Mouse (Mus musculus) lung, embryonic 16.5 days (tissue): ENCODE results near the gene 1700021F05Rik. TPM values are rescaled to one million over a fixed set of nuclear protein-coding genes. Genes with fewer than 3 reads are reported as not detected.
A peak's percentile ranks its signal among the peaks of the same experiment; 100 is the strongest.

Source experiments
- ATAC-seq: fragments of 200-750 bp; cut with Nextera tagmentation; 2 replicates; pipeline ENCODE4 v1.8.0; 2017; ENCODE audit warnings: low read depth, mild to moderate bottlenecking, moderate library complexity
- H3K27ac ChIP-seq: fragments of 300-500 bp; sonication (generic); 2 replicates; pipeline ENCODE4 v1.5.1; 2014; ENCODE audit warnings: mild to moderate bottlenecking, control low read depth, low read length
- H3K27me3 ChIP-seq: fragments of 300-500 bp; sonication (generic); 2 replicates; pipeline ENCODE4 v1.6.1; 2014; ENCODE audit warnings: low read depth, low read length, mixed read lengths; ENCODE audit not compliant: control insufficient read depth, insufficient read depth
- H3K36me3 ChIP-seq: fragments of 300-500 bp; sonication (generic); 2 replicates; pipeline ENCODE4 v1.6.1; 2014; ENCODE audit warnings: low read length; ENCODE audit not compliant: control insufficient read depth, insufficient read depth
- H3K4me1 ChIP-seq: fragments of 300-500 bp; sonication (generic); replicated peaks from 2 replicates; pipeline ENCODE4 v1.6.1; 2014; ENCODE audit warnings: low read length, mixed read lengths; ENCODE audit not compliant: control insufficient read depth, insufficient read depth
- H3K4me2 ChIP-seq: fragments of 300-500 bp; sonication (generic); 2 replicates; pipeline ENCODE4 v1.6.1; 2014; ENCODE audit warnings: low read depth, low read length, control low read depth
- H3K4me3 ChIP-seq: fragments of 300-500 bp; sonication (generic); 2 replicates; pipeline ENCODE4 v1.5.1; 2014; ENCODE audit warnings: mild to moderate bottlenecking, low read length, control low read depth
- H3K9ac ChIP-seq: fragments of 300-500 bp; sonication (generic); 2 replicates; pipeline ENCODE4 v1.6.1; 2014; ENCODE audit warnings: low read length, control low read depth
- H3K9me3 ChIP-seq: fragments of 300-500 bp; sonication (generic); 2 replicates; pipeline ENCODE4 v1.6.1; 2016; ENCODE audit warnings: low read length; ENCODE audit not compliant: control insufficient read depth
- WGBS: fragments of 180-500 bp; shearing (Covaris S2); extraction: QIAGEN DNeasy Blood & Tissue Kit; methylation state at CpG from one replicate; pipeline ENCODE4 v1.1.7; 2014; 5-methylcytosine and 5-hydroxymethylcytosine counted together
- polyA plus RNA-seq: library from polyadenylated mRNA; unstranded; fragments of >200 nt; fragmentation: Nextera tagmentation; extraction: Ambion mirVana; gene quantifications from 2 replicates; pipeline ENCODE4 v1.2.1, GENCODE M21; 2015

The 1700021F05Rik gene
- polyA plus RNA-seq, 1 experiment from 2014 or later = 49.2 TPM

DNA sequence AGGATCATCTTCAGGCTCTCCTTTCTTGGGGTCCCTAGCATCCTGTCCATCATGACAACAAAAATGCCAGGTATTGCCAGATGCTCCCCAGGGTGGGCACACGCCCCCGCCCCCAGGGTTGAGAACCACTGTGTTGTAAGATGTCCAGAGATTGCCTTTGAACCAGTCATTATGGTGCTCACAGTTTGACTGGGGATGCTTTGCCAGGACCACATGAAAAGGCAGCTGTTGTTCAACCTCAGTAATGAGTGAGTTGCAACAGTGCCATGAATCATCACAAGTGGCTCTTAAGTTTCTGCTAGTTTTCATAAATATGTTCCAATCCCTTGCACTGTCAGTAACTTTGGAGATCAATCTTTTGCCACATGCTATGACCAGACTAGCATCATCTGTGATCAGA is 20.8 kb downstream of the 1700021F05Rik start:
- no peak for ATAC-seq
- no peak overlapping the region for H3K27ac ChIP-seq
- whole genome bisulfite sequencing = 93% methylated on average over 2 of the region's 2 CpGs

DNA sequence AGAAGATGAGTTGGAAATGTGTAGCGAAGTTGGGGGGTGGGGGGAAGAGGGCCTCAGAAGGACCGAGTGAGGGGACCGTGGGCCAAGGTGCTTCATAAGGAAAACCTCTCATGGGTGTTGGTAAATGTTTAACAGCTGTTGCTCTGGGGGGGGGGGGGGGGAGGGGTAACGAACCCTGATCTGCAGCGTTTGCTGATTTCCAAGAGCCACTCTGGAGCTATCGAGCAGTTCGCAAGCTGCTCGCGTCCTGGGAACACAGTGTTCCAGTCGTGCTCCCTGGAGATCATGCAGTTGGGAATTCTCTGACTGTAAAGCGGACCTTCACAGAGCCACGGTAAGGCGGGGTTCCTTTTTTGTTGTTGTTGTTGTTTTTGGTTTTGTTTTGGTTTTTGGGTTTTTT is 22.4 kb downstream of the 1700021F05Rik start:
- no peak overlapping the region for H3K9ac ChIP-seq
- 31% methylated on average over 13 of the region's 13 CpGs for WGBS
- no peaks in the 10 kb centered on the region for H3K9me3 ChIP-seq
- peak; percentile 87 for ATAC-seq
- no peaks in the 10 kb centered on the region for H3K27me3 ChIP-seq
- H3K36me3 ChIP-seq = 0 out of 2 replicates have a peak, but pooled peaks cover 4% of the 10 kb centered on the region
- H3K4me3 ChIP-seq = peak overlapping the region; percentile 15; the same call in 1 of the 2 replicates
- H3K27ac ChIP-seq = peak overlapping the region; percentile 39; the same call in 1 of the 2 replicates
- 0 out of 2 replicates have a peak, but pooled peaks cover 13% of the 10 kb centered on the region for H3K4me1 ChIP-seq
- peak overlapping the region; percentile 33 for H3K4me2 ChIP-seq

More for the DNA sequence above, 20.8 kb downstream of the 1700021F05Rik start:
- H3K4me3 ChIP-seq = no peak overlapping the region
- no peaks in the 10 kb centered on the region for H3K27me3 ChIP-seq
- no peak overlapping the region for H3K9ac ChIP-seq
- H3K4me1 ChIP-seq = 0 out of 2 replicates have a peak, but pooled peaks cover 13% of the 10 kb centered on the region
- H3K4me2 ChIP-seq = no peak overlapping the region
- no peaks in the 10 kb centered on the region for H3K36me3 ChIP-seq
- no peaks in the 10 kb centered on the region for H3K9me3 ChIP-seq

- Histone ChIP-seq H3K9ac (no peak overlapping the region), H3K27ac (peak overlapping the region; percentile 30), H3K4me2 (peak overlapping the region; percentile 33; the same call in 1 of the 2 replicates), H3K36me3 (0 out of 2 replicates have a peak, but pooled peaks cover 8% of the 10 kb centered on the region), H3K4me3 (no peak overlapping the region), H3K9me3 (no peaks in the 10 kb centered on the region), H3K4me1 (0 out of 2 replicates have a peak, but pooled peaks cover 13% of the 10 kb centered on the region), H3K27me3 (no peaks in the 10 kb centered on the region)
- peak; percentile 62 for ATAC-seq
- 31% methylated on average over 4 of the region's 4 CpGs for WGBS
Observed at GRCm38 (mm10) chr10:43517836-43518235, 23.0 kb downstream of the 1700021F05Rik start.

GRCm38 (mm10) chr10:43516992-43517660 is 23.7 kb downstream of the 1700021F05Rik start:
- 63% methylated on average over 6 of the region's 6 CpGs for WGBS
- Histone ChIP-seq H3K27me3 (no peaks in the 10 kb centered on the region), H3K9ac (no peak overlapping the region), H3K9me3 (no peaks in the 10 kb centered on the region), H3K4me3 (no peak overlapping the region), H3K27ac (peak overlapping the region; percentile 30), H3K36me3 (0 out of 2 replicates have a peak, but pooled peaks cover 10% of the 10 kb centered on the region), H3K4me1 (0 out of 2 replicates have a peak, but pooled peaks cover 13% of the 10 kb centered on the region), H3K4me2 (no peak overlapping the region)
- ATAC-seq = no peak

- H3K9ac ChIP-seq = no peak overlapping the region
- no peaks in the 10 kb centered on the region for H3K9me3 ChIP-seq
- H3K4me1 ChIP-seq = 0 out of 2 replicates have a peak, but pooled peaks cover 7% of the 10 kb centered on the region
- no peak for ATAC-seq
- no peak overlapping the region for H3K4me2 ChIP-seq
- 85% methylated on average over 10 of the region's 10 CpGs for WGBS
- H3K27ac ChIP-seq = no peak overlapping the region
- peaks cover 32% of the 10 kb centered on the region for H3K36me3 ChIP-seq
- H3K4me3 ChIP-seq = no peak overlapping the region
- no peaks in the 10 kb centered on the region for H3K27me3 ChIP-seq
Observed at GRCm38 (mm10) chr10:43512976-43513375, 27.8 kb downstream of the 1700021F05Rik start.

GRCm38 (mm10) chr10:43509228-43509627 is 31.6 kb downstream of the 1700021F05Rik start:
- H3K27me3 ChIP-seq = no peaks in the 10 kb centered on the region
- H3K4me3 ChIP-seq = no peak overlapping the region
- H3K27ac ChIP-seq = no peak overlapping the region
- H3K9ac ChIP-seq = no peak overlapping the region
- no peaks in the 10 kb centered on the region for H3K4me1 ChIP-seq
- WGBS = 91% methylated on average over 7 of the region's 7 CpGs
- no peaks in the 10 kb centered on the region for H3K9me3 ChIP-seq
- no peak overlapping the region for H3K4me2 ChIP-seq
- peaks cover 34% of the 10 kb centered on the region for H3K36me3 ChIP-seq
- no peak for ATAC-seq

GRCm38 (mm10) chr10:43507051-43507450 is 33.7 kb downstream of the 1700021F05Rik start:
- Histone ChIP-seq H3K36me3 (peaks cover 24% of the 10 kb centered on the region), H3K4me1 (no peaks in the 10 kb centered on the region), H3K27me3 (no peaks in the 10 kb centered on the region), H3K9ac (no peak overlapping the region), H3K27ac (no peak overlapping the region), H3K4me3 (no peak overlapping the region), H3K4me2 (no peak overlapping the region), H3K9me3 (no peaks in the 10 kb centered on the region)
- ATAC-seq = no peak
- 69% methylated on average over 4 of the region's 4 CpGs for WGBS

DNA sequence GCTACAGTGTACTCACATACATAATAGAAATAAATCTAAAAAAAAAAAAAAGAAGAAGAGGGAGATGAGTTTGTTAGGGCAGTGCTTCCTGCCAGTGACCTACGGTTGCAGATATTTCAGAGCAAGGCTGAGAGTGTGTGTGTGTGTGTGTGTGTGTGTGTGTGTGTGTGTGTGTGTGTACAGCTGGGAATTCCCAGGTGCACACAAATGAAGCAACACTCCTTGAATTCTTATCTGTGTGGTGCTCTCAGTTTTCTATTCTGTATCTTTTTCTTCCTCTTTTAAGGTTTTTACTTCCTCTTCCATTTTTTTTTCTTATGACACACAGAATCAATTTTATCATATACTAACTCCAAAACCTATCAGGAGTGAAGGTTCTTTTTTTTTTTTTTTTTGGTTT is 36.5 kb downstream of the 1700021F05Rik start:
- Histone ChIP-seq H3K9ac (no peak overlapping the region), H3K27ac (no peak overlapping the region), H3K36me3 (peaks cover 5% of the 10 kb centered on the region), H3K4me3 (no peak overlapping the region), H3K9me3 (no peaks in the 10 kb centered on the region), H3K27me3 (no peaks in the 10 kb centered on the region), H3K4me2 (no peak overlapping the region), H3K4me1 (no peaks in the 10 kb centered on the region)
- ATAC-seq = no peak
- 50% methylated on average over 1 of the region's 1 CpGs for WGBS

DNA sequence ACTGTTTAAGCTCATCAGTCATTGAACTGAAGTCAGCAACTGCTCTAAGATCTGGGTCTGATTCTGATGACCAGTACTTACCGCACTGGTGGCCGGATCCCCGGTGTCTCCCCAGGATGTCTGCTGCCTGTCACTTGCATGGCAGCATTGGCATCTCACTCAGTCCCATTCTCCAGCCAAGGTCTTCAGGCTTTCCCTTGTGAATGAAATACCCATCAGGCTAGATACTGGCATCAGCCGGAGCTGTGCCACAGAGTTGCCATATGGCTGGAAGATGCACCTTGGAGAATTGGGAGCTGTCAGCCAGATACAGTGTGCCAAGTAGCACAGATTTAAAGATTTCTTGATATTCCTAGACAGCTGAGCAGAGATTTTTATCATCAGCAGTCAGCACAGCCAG is 38.2 kb downstream of the 1700021F05Rik start:
- H3K4me2 ChIP-seq = no peak overlapping the region
- H3K27me3 ChIP-seq = no peaks in the 10 kb centered on the region
- H3K9ac ChIP-seq = no peak overlapping the region
- no peak for ATAC-seq
- H3K4me1 ChIP-seq = no peaks in the 10 kb centered on the region
- H3K27ac ChIP-seq = no peak overlapping the region
- no peak overlapping the region for H3K4me3 ChIP-seq
- 92% methylated on average over 4 of the region's 4 CpGs for WGBS
- no peaks in the 10 kb centered on the region for H3K9me3 ChIP-seq
- H3K36me3 ChIP-seq = peaks cover 13% of the 10 kb centered on the region
